Mouse (Mus musculus) cerebellum, postnatal 36 days (tissue): ENCODE results near the gene Ms4a2.

Source experiments
- DNase-seq, 2 experiments: peaks; one replicate each; pipeline ENCODE4 v3.0.0; 2021 to 2022; ENCODE audit warnings: mixed read lengths in 2 of 2

Gene Ms4a2

GRCm38 (mm10) chr19:11589205-11589604 is 34.3 kb downstream of the Ms4a2 start:
- DNase-seq = no peak

DNA sequence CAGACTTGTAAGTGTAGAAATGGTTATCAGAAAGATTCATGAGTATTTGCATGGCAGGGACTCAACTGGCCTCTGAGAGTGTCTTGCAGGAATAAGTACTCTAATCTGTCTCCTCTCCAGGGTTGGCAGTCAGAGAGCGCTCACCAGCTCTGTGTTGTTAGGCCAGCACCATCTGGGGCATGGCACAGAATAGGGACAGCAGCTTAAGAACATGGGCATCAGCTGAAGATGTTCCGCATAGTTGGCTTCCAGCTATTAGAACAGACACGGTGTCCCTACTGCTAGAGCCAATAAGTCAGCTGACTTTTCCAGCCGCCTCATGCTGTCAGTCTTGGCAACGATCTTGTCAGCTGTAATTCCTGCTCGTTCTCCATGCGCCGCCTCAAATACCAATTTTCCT is 48.6 kb downstream of the Ms4a2 start:
- no peak for DNase-seq
